Mouse (Mus musculus) lung, adult 2 months (tissue): ENCODE data around the gene Shc1. TPM values are rescaled to one million over a fixed set of nuclear protein-coding genes. Genes with fewer than 3 reads are reported as not detected.

ENCODE experiments used
- DNase-seq: peaks from one replicate; pipeline ENCODE4 v3.0.0; 2022
- H3K4me1 ChIP-seq: fragments of 200-500 bp; 2 replicates; pipeline ENCODE4 v1.6.1; 2011; ENCODE audit warnings: low read length; ENCODE audit not compliant: control insufficient read depth, insufficient read depth
- H3K4me3 ChIP-seq: fragments of 200-500 bp; replicated peaks from 2 replicates; pipeline ENCODE3; 2011; ENCODE audit warnings: low read depth, mild to moderate bottlenecking, control low read depth, low read length; ENCODE audit errors: extremely low read depth
- CTCF ChIP-seq: fragments of 200-500 bp; IDR thresholded peaks from 2 replicates; pipeline ENCODE4 v1.5.1; 2011; ENCODE audit warnings: mild to moderate bottlenecking, low read length, control low read depth; ENCODE audit not compliant: insufficient read depth
- POLR2A ChIP-seq: fragments of 200-500 bp; IDR thresholded peaks from 2 replicates; pipeline ENCODE4 v1.6.1; 2011; ENCODE audit warnings: low read depth, mild to moderate bottlenecking, control low read depth, low read length, borderline replicate concordance; ENCODE audit errors: extremely low read depth
- WGBS: fragments of 180-500 bp; shearing (Covaris S2); methylation state at CpG from one replicate; pipeline ENCODE4 v1.1.7; 2018; 5-methylcytosine and 5-hydroxymethylcytosine counted together
- polyA plus RNA-seq: library from polyadenylated mRNA; depleted of rRNA; stranded (reverse); fragments of >200 nt; gene quantifications from 2 replicates; pipeline ENCODE4 v1.2.3, GENCODE M21; 2012; rRNA removed

Shc1 gene
- polyA plus RNA-seq = 69.8 and 84.6 TPM in 2 replicates

GRCm38 (mm10) chr3:89418170-89418860, at the start of gene Shc1, which contains the start of gene Cks1b:
Gene Shc1, plus strand, starts transcription at chr3:89418443.
Gene Cks1b, minus strand, starts transcription at chr3:89418383.
- Histone ChIP-seq H3K4me1 (peaks cover 3% of the 10 kb centered on the region; the same call in 1 of the 2 replicates), H3K4me3 (peak within 1 kb of the TSS; percentile 89)
- DNase-seq = peak; percentile 91
- TF ChIP-seq POLR2A (peak; percentile 69; the same call in 1 of the 2 replicates), CTCF (no peak)
- under 1% methylated on average over 39 of the region's 39 CpGs for WGBS

GRCm38 (mm10) chr3:89373581-89374231, 44.5 kb upstream of the Shc1 start:
- no peak for DNase-seq
- peaks cover 5% of the 10 kb centered on the region for H3K4me1 ChIP-seq
- 32% methylated on average over 5 of the region's 5 CpGs for WGBS

GRCm38 (mm10) chr3:89377831-89378230, 40.4 kb upstream of the Shc1 start:
- DNase-seq = no peak
- TF ChIP-seq CTCF (no peak), POLR2A (no peak)
- H3K4me1 ChIP-seq = peaks cover 8% of the 10 kb centered on the region
- 72% methylated on average over 4 of the region's 4 CpGs for WGBS
- H3K4me3 ChIP-seq = no peak overlapping the region

More at GRCm38 (mm10) chr3:89373581-89374231, 44.5 kb upstream of the Shc1 start:
- TF ChIP-seq POLR2A = no peak
- no peak for TF ChIP-seq CTCF
- no peak overlapping the region for H3K4me3 ChIP-seq

GRCm38 (mm10) chr3:89378394-89379067, 39.7 kb upstream of the Shc1 start:
- peak; percentile 16; the same call in 1 of the 2 replicates for TF ChIP-seq POLR2A
- peak; percentile 79 for TF ChIP-seq CTCF
- peak overlapping the region; percentile 45 for H3K4me3 ChIP-seq
- DNase-seq = peak; percentile 73
- H3K4me1 ChIP-seq = peaks cover 8% of the 10 kb centered on the region
- 7% methylated on average over 28 of the region's 29 CpGs for WGBS

GRCm38 (mm10) chr3:89379388-89380131, 38.7 kb upstream of the Shc1 start:
- TF ChIP-seq CTCF = no peak
- no peak for DNase-seq
- 81% methylated on average over 31 of the region's 31 CpGs for WGBS
- H3K4me1 ChIP-seq = peaks cover 11% of the 10 kb centered on the region
- H3K4me3 ChIP-seq = no peak overlapping the region

GRCm38 (mm10) chr3:89380291-89380690, 38.0 kb upstream of the Shc1 start:
- TF ChIP-seq CTCF (no peak), POLR2A (no peak)
- no peak for DNase-seq
- 92% methylated on average over 14 of the region's 14 CpGs for WGBS
- Histone ChIP-seq H3K4me3 (no peak overlapping the region), H3K4me1 (peaks cover 13% of the 10 kb centered on the region)

GRCm38 (mm10) chr3:89380711-89381110, 37.5 kb upstream of the Shc1 start:
- 94% methylated on average over 18 of the region's 18 CpGs for WGBS
- TF ChIP-seq POLR2A = no peak
- TF ChIP-seq CTCF = no peak
- DNase-seq = no peak
- Histone ChIP-seq H3K4me3 (no peak overlapping the region), H3K4me1 (peaks cover 13% of the 10 kb centered on the region)

- TF ChIP-seq CTCF = no peak
- no peak for TF ChIP-seq POLR2A
- WGBS = 84% methylated on average over 11 of the region's 11 CpGs
- peaks cover 13% of the 10 kb centered on the region for H3K4me1 ChIP-seq
Observed at GRCm38 (mm10) chr3:89381233-89381632, 37.0 kb upstream of the Shc1 start.

More at GRCm38 (mm10) chr3:89381233-89381632, 37.0 kb upstream of the Shc1 start:
- no peak overlapping the region for H3K4me3 ChIP-seq
- DNase-seq = no peak
